Mouse (Mus musculus): ENCODE measurements around the gene Csf3r. TPM values are rescaled to one million over a fixed set of nuclear protein-coding genes. Genes with fewer than 3 reads are reported as not detected.

Gene Csf3r
- total RNA-seq, 2 experiments from 2014 or later: 0.13 to 0.21 TPM

- DNase-seq: no peak
These were observed 33.1 kb downstream of the Csf3r start for GRCm38 (mm10) chr4:126057207-126058133.

GRCm38 (mm10) chr4:126058134-126058996 is 34.0 kb downstream of the Csf3r start, which contains the start of gene Oscp1:
Gene Oscp1, plus strand, starts transcription at chr4:126058565.
- DNase-seq: peak; percentile 86

GRCm38 (mm10) chr4:126058997-126059362 is 34.6 kb downstream of the Csf3r start:
- no peak for DNase-seq

- DNase-seq: no peak
These were observed 38.5 kb downstream of the Csf3r start for GRCm38 (mm10) chr4:126062856-126063255.

GRCm38 (mm10) chr4:126065241-126065640 is 40.9 kb downstream of the Csf3r start:
- DNase-seq: no peak

- DNase-seq: peak; percentile 45
These were observed 43.2 kb downstream of the Csf3r start for GRCm38 (mm10) chr4:126067401-126068077.

- DNase-seq: no peak
These were observed 44.5 kb downstream of the Csf3r start for GRCm38 (mm10) chr4:126068842-126069241.

- DNase-seq: no peak
These were observed 53.5 kb downstream of the Csf3r start for GRCm38 (mm10) chr4:126077833-126078232.

- DNase-seq: no peak
These were observed 54.9 kb downstream of the Csf3r start for GRCm38 (mm10) chr4:126079266-126079665.

GRCm38 (mm10) chr4:126081601-126082000 is 57.3 kb downstream of the Csf3r start:
- DNase-seq: no peak

- no peak for DNase-seq
These were observed 58.7 kb downstream of the Csf3r start for GRCm38 (mm10) chr4:126083021-126083420.

- no peak for DNase-seq
These were observed 60.0 kb downstream of the Csf3r start for GRCm38 (mm10) chr4:126084382-126084781.

- DNase-seq: peak; percentile 79
These were observed 61.7 kb downstream of the Csf3r start for GRCm38 (mm10) chr4:126085996-126086576.

- no peak for DNase-seq
These were observed 65.9 kb downstream of the Csf3r start for GRCm38 (mm10) chr4:126090101-126090847.

- no peak for DNase-seq
These were observed 66.4 kb downstream of the Csf3r start for GRCm38 (mm10) chr4:126090848-126091124.

- DNase-seq: no peak
These were observed 67.5 kb downstream of the Csf3r start for GRCm38 (mm10) chr4:126091873-126092272.

Other genes with a start within 250 kb of the Csf3r start
- 10 to 100 TPM; 65.8 to 68.8 TPM for gene Mrps15, start 22.4 kb downstream of the Csf3r start, total RNA-seq (2021)
- 1 to 10 TPM in 1 of 2 experiments, under 1 TPM in 1; 0.72 to 2.2 TPM for gene Oscp1, start 34.0 kb downstream of the Csf3r start, total RNA-seq (2021)
- 1 to 10 TPM; 6.7 to 7.6 TPM for gene Lsm10, start 72.1 kb downstream of the Csf3r start, total RNA-seq (2021)
- 10 to 100 TPM; 70.8 to 75.6 TPM for gene Stk40, start 79.4 kb downstream of the Csf3r start, total RNA-seq (2021)
- 1 to 10 TPM; 6.3 to 6.8 TPM for gene Eva1b, start 123.2 kb downstream of the Csf3r start, total RNA-seq (2021)
- 1 to 10 TPM in 1 of 2 experiments, under 1 TPM in 1; 0.94 to 1.3 TPM for gene Sh3d21, start 138.9 kb downstream of the Csf3r start, total RNA-seq (2021)
- 10 to 100 TPM; 90.9 to 92.4 TPM for gene Thrap3, start 178.2 kb downstream of the Csf3r start, total RNA-seq (2021)
- gene Map7d1, start 231.8 kb downstream of the Csf3r start, total RNA-seq (2021): 100 to 1,000 TPM; 166 to 187 TPM
- gene Trappc3, start 237.8 kb downstream of the Csf3r start, total RNA-seq (2021): 10 to 100 TPM; 18.0 to 21.0 TPM

Measured in gastrocnemius, postnatal 25 days (tissue).